Mouse (Mus musculus) splenic B cell, adult 2 months (primary cell): ENCODE measurements around the gene Usp20.

Experiments
- DNase-seq: peaks from one replicate; pipeline ENCODE4 v3.0.0-alpha.2; 2011; ENCODE audit warnings: low read depth, low spot score
- H3K27me3 ChIP-seq: 2 replicates; pipeline ENCODE4 v1.6.1; 2012; ENCODE audit warnings: mild to moderate bottlenecking, low read length, moderate library complexity, mixed read lengths; ENCODE audit not compliant: control insufficient read depth, poor library complexity, insufficient read depth, severe bottlenecking
- H3K36me3 ChIP-seq: 2 replicates; pipeline ENCODE4 v1.6.1; 2012; ENCODE audit warnings: mild to moderate bottlenecking, low read length, moderate library complexity, mixed read lengths; ENCODE audit not compliant: control insufficient read depth, poor library complexity, insufficient read depth, severe bottlenecking

The Usp20 gene

DNA sequence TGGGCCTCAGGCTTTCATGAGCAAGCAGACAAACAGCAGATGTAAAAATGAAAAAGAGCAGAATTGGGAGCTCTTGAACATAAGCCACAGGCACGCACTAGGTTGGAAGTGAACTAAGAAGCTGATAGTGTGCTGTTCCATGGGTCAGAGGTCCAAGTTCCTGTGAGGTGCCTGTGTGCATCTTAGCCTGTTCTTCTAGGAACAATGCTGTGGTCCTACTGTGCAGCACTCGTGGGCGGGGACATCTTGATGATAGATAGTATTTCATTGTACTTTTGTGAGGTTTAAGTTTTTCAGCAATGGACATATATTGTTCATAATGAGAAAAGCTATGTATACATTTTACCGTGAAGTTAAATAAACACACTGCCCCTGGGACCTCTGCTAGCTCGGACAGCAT, 25.1 kb downstream of the Usp20 start:
- DNase-seq: no peak
- H3K36me3 ChIP-seq: no peaks in the 10 kb centered on the region; the same call in 1 of the 2 replicates
- no peaks in the 10 kb centered on the region for H3K27me3 ChIP-seq

DNA sequence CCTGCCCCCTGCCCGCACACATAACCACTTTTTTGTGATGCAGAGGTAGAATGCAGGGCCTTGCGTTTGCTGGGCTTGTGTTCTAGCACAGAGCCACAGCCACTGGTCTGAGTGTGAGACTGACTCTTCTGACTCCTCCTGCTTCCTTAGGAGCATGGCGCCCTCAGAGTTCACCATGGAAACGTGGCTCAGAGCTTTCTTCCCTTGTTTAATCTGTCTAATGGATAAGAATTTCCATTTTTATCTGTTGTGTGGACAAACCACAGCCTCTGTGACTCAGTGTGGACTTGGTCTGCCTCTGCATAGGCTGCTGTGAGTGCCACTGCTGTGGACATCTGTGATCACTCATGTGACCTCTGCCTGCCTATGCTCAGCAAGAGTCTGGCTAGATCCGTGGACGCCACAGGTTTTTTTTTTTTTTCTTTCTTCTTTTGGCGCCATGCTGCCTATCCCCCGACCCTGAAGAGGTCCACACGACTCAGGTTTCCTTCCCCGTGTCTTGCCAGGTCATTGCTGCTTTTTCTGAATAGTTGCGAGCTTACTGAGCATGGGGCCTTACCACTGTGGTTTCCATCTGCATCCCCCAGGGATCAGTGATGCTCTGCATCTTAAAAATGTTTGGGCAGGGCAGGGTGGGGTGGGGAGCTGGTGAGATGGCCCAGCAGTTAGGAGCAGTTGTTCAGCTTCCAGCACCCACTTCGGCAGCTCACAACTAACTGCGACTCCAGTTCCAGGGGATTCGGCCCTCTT, 31.5 kb downstream of the Usp20 start:
- no peak for DNase-seq
- Histone ChIP-seq H3K27me3 (no peaks in the 10 kb centered on the region), H3K36me3 (no peaks in the 10 kb centered on the region)

DNA sequence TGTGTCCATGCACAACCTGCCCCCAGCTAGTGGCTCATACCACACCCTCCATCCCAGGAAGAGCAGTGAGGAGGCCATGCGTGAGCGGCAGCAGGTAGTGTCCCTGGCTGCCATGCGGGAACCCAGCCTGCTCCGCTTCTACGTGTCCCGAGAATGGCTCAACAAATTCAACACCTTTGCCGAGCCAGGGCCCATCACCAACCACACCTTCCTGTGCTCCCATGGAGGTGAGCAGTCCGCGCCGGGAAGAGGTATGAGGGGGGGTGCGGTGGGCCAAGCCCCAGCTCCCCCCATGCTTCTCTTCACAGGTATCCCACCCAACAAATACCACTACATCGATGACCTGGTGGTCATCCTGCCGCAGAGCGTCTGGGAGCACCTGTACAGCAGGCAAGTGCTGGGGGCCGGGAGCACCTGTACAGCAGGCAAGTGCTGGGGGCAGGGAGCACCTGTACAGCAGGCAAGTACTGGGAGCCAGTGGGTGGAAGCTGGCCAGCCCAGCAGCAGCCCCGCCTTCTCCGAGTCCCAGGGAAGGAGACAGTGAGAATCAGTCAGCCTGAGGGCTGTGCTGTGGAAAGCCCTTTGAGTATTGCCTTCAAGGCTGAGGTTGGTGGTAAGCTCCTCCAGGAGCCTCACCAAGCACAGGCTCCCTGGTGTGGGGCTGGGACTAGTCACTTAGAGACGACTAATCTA, 35.7 kb downstream of the Usp20 start:
- DNase-seq: no peak
- Histone ChIP-seq H3K36me3 (no peaks in the 10 kb centered on the region), H3K27me3 (no peaks in the 10 kb centered on the region)

DNA sequence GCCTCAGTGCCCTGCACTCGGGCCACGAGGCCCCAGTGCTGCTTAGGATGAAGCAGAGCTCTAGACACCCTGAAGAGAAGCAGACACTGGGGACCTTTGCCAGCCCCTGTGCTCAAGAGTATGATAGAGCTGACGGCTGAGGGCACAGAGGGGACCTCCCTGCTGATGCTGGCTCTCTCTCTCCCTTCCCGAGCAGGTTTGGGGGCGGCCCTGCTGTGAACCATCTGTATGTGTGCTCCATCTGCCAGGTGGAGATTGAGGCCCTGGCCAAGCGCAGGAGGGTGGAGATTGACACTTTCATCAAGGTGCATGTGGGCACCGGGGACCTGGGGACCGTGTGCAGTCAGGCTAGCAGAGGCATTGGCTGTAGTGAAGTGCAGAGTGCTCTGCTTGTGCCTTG, 36.4 kb downstream of the Usp20 start:
- DNase-seq: no peak

DNA sequence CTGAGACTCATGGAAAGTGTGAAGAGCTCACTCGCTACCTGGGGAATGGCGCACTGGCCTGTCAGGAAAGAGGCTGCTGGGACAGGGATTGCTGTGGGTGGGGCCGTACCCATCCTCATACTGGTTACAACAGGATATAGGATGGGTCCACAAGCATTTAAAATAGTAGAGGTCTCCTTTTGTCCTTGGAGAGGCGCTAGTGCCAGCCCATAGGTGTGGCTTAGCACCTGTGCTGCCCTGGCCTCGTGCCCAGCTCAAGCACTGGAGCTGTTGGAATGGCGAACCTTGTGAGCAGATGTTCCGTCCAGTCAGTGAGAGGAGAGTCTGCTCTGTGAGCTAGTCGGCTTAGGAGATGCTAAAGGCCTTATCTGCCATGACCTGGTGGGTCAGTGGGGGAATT, 36.9 kb downstream of the Usp20 start:
- Histone ChIP-seq H3K27me3 (no peaks in the 10 kb centered on the region), H3K36me3 (no peaks in the 10 kb centered on the region)
- no peak for DNase-seq

More for the DNA sequence above, 36.4 kb downstream of the Usp20 start:
- no peaks in the 10 kb centered on the region for H3K27me3 ChIP-seq
- H3K36me3 ChIP-seq: no peaks in the 10 kb centered on the region

DNA sequence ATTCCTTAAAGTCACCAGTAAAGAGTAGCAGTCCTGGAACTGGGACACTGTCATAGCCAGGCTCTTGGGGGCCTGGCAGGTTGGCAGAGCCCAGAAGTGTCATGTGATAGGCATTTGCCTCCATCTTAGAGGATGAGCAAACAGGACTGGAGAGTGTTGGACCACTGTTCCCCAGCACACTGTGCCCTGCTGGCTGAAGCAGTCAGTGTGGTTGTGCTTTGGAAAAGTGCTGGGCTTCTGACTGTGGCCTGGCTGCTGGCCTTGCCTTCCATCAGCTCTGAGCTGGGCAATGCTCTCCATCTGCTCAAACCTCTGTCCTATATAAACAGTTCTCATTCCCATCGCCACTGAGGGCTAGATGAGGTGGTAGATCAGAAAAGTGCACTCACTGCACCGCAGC, 38.1 kb downstream of the Usp20 start:
- DNase-seq: no peak
- Histone ChIP-seq H3K27me3 (no peaks in the 10 kb centered on the region), H3K36me3 (no peaks in the 10 kb centered on the region)

DNA sequence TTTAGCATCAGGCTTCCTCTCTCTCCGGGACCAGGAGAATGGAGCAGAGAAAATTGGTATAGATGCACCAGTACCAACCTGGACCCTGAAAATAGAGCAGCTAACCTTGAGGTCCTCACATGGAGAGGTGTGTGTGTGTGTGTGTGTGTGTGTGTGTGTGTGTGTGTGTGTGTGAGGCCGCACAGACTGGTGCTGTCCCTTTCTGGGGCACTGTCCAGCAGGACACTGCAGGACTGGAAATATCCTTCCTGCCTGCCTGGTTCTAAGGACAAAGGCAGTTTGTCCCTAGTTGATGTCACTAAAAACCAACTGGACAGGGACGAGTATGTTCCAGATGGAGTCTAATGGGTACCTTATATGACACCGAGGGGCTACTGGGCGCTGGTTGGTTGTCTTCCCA, 41.9 kb downstream of the Usp20 start:
- no peaks in the 10 kb centered on the region for H3K36me3 ChIP-seq

DNA sequence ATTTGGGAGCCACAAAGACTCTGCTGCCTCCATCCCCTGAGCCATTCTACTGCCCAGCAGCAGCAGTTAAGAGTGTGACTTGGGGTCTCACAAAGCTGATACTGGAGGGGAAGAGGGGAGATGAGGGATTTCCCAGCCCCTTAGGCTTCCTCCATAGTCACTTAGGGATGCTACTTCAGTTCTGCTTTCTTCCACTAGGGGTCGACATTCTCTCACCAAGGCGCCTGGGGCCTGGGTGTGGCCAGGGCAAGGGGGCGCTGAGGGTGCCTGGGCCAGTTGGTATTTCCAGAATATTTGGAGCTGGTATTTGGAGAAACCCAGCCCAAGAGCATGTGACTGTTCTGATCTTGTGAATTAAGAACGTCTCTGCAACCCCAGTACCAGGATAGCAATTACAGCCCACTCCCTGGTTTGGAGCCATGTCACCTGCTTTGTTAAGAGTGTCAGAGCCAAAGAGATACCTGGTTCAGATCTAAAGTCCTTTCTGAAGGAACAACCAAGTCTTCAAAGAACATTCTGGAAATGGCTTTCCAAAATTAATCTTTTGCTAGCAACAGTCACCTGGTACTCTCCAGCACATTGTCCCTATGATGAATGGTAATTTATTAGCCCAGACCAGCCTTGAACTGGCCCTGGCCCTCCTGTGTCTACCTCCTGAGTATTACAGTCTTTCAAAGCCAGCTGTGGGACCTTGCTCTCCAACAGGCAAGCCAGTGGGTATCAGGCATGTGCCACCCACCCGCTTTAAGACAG, 42.7 kb downstream of the Usp20 start:
- Histone ChIP-seq H3K36me3 (peaks cover 2% of the 10 kb centered on the region; the same call in 1 of the 2 replicates), H3K27me3 (no peaks in the 10 kb centered on the region)
- peak; percentile 80 for DNase-seq

More for the DNA sequence above, 41.9 kb downstream of the Usp20 start:
- DNase-seq: no peak
- H3K27me3 ChIP-seq: no peaks in the 10 kb centered on the region

DNA sequence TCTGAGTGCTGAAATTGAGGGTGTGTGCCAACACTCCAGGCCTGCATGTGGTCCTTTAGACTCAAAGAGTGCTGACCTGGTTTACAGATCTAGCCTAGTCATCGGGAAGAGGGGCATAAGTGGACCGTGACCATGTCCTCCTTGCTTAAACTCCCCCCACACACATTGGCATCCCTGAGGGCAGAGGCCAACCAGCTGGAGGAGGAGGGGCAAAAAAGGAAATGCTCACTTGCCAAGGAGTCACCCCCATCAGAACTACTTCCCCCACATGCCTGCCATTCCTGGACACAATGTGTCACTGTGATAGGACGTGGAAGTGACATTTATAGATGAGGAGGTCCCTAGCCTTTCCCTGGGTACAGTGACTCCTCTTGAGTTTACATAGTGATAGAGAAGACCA, 43.4 kb downstream of the Usp20 start:
- Histone ChIP-seq H3K36me3 (peaks cover 2% of the 10 kb centered on the region; the same call in 1 of the 2 replicates), H3K27me3 (no peaks in the 10 kb centered on the region)
- DNase-seq: peak; percentile 15

DNA sequence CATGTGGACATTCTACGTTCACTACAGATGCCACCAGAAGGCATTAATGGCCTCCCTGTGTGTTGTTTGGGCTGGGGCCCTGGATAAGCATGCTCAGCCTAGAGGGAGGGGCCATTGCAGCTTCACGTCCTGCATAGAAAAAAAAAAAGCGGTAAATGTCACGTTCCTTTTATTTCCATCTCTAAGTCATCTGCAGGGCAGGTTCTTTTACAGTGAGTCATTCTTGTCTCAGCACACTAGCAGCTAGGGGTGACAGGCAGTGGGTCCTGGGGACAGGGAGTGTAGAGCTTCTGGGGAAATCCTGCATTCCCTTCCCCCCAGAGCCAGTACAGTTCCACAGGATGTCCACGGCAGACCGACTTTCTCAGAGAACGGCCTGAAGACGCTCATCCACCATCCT, 44.6 kb downstream of the Usp20 start:
- DNase-seq: no peak
- Histone ChIP-seq H3K27me3 (no peaks in the 10 kb centered on the region), H3K36me3 (peaks cover 2% of the 10 kb centered on the region; the same call in 1 of the 2 replicates)

DNA sequence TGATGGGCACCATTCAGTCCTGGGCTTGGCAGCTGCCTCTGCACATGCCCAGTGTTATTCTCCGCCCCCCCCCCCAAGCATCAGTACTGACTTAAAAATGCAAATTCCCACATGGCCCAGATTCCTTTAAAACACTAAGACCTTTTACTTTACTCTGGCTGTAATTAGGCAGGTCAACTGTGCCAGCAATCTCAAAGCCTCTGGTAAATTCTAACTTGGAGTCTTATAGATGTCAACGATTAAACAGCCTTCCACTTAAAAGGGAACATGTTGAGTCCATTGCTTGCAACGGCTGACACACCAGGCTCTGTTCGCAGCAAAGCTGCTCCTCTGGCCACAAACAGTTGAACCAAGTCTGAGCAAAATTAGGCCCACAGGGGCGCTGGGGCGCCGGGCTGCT, 49.9 kb downstream of the Usp20 start:
- peaks cover 4% of the 10 kb centered on the region for H3K36me3 ChIP-seq
- H3K27me3 ChIP-seq: no peaks in the 10 kb centered on the region
- DNase-seq: no peak

DNA sequence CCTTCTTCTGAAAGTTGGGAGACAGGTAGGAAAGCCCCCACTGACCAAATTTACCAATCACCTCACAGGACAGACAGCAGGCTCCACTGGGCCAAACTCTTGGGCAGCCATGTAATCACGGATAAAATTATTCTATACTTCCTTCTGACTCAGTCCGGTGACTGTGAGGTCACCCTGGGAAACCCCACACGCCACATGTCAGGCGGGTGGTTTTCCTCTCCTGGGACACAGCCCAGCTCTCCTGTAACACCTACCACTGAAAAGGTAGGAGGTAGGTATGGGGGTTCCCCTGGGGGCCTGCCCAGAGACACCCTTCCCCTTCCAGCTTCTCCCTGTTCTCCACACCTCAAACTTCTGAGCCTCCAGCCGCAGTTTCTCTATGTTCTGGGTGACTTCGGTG, 54.7 kb downstream of the Usp20 start:
- peak; percentile 85 for DNase-seq
- peaks cover 2% of the 10 kb centered on the region for H3K36me3 ChIP-seq
- no peaks in the 10 kb centered on the region for H3K27me3 ChIP-seq

DNA sequence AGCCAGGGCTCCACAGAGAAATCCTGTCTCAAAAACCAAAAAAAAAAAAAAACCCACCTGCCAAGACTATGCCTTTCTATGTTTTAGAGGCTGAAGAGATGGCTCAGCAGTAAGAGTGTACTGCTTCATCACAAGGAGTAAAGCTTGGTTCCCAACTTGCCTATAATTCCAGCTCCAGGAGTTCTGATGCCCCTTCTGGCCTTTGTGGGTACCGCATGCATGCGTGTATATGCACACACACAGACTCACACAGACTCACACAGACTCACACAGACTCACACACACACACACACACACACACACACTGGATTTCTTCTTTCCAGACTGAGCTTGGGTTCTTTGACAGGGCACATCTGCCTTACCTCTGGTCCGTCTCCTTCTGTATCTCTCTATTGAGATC, 58.0 kb downstream of the Usp20 start:
- Histone ChIP-seq H3K36me3 (peaks cover 14% of the 10 kb centered on the region), H3K27me3 (no peaks in the 10 kb centered on the region)
- no peak for DNase-seq

DNA sequence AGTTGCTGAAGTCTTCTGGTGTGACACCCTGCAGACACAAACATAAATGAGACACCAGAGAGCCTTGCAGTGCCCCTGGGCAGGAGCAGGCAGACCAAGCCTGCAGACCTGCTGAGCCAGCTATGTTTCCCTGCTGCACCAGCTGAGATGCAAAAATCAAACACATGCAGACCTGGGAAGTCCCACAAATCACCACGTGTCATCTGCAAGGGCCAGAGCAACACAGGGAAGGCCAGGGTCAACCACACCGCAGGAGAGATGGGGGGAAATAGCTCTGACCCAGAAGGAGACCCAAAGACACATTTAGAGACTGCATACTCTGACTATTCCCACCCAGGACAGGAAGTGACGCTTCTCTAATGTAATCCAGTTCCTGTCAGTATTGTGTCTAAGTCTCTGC, 58.4 kb downstream of the Usp20 start:
- no peak for DNase-seq
- peaks cover 14% of the 10 kb centered on the region for H3K36me3 ChIP-seq

DNA sequence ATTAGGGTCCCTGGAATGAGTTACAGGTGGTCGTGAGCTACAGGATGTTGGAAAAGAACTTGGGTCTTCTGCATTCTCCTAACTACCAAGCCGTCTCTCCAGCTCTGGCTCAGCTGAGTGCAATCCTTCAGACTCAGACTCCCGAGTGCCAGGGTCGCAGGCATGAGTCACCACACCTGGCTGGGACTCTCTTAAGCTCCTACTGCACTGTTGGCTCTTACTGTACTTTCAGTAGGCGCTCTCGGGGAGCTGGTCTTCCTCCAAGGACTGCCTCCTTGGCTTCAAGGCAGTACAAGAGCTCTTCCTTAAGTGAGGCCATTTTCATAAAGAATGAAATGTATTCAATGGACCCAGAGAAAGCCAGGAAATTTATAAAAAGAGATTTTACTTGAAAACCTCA, 59.3 kb downstream of the Usp20 start:
- DNase-seq: no peak
- Histone ChIP-seq H3K27me3 (no peaks in the 10 kb centered on the region), H3K36me3 (peaks cover 14% of the 10 kb centered on the region)

More for the DNA sequence above, 58.4 kb downstream of the Usp20 start:
- no peaks in the 10 kb centered on the region for H3K27me3 ChIP-seq
